ENCODE assay signal across 21 mouse cellular contexts in genomic region chr1:37341347-37341746, GRCm38 (mm10). TPM values are rescaled to one million over a fixed set of nuclear protein-coding genes. Genes with fewer than 3 reads are reported as not detected.
A peak's percentile ranks its signal among the peaks of the same experiment; 100 is the strongest.
DNase-seq lines count a peak whose midpoint lies in the region; ATAC-seq and TF ChIP-seq lines count a peak whose summit lies in the region.
"Had no signal": no experiment of that assay in that cellular context is flagged by ENCODE, and none has a peak within 500 bp of the region (broad histone marks: within the 10 kb centered on the region; RNA-seq: fewer than 3 reads in every experiment).

No protein-coding gene starts in this region.

- no peak for TF ChIP-seq POLR2A in heart, adult 2 months (IDR thresholded peaks at IDR 0.05; ENCODE audit: insufficient read depth, low read depth, low read length)
- no peak for TF ChIP-seq POLR2A in liver, adult 2 months (IDR thresholded peaks at IDR 0.05; ENCODE audit: extremely low read depth, insufficient read depth, low read length)
- no peak for TF ChIP-seq POLR2A in small intestine, adult 2 months (IDR thresholded peaks at IDR 0.05; ENCODE audit: low read depth, low read length)

- no peak overlapping the region for H3K4me3 ChIP-seq in heart, embryonic 13.5 days
- H3K4me3 ChIP-seq in heart, adult 2 months: no peak overlapping the region
- H3K4me3 ChIP-seq in liver, adult 2 months (ENCODE audit: insufficient read depth, low read depth, low read length): no peak overlapping the region
- no peak overlapping the region for H3K4me3 ChIP-seq in intestine, postnatal 0 days (ENCODE audit: low read depth, low read length)
- no peak overlapping the region for H3K4me3 ChIP-seq in small intestine, adult 2 months (ENCODE audit: low read depth, low read length)
- H3K4me3 ChIP-seq: embryonic facial prominence, embryonic 12.5 days; forebrain, embryonic 13.5 days; hindbrain, embryonic 15.5 days; layer of hippocampus, adult 2 months; limb, embryonic 12.5 days; megakaryocyte, embryonic 14.5 days had no signal

- ATAC-seq in heart, embryonic 13.5 days (ENCODE audit: extremely low read depth, insufficient number of reproducible peaks, low FRiP score, low TSS enrichment): no peak
- peak; percentile 82 for ATAC-seq in intestine, postnatal 0 days
- ATAC-seq: forebrain, embryonic 13.5 days; Patski had no signal

- TF ChIP-seq EP300 in heart, adult 2 months (IDR thresholded peaks at IDR 0.05; ENCODE audit: insufficient read depth, low read depth, low read length): no peak

- peaks cover 1% of the 10 kb centered on the region; the same call in 1 of the 2 replicates for H3K79me2 ChIP-seq in heart, adult 2 months (replicated peaks; ENCODE audit: control insufficient read depth, insufficient read depth, low read length)
- peaks cover 12% of the 10 kb centered on the region; the same call in 1 of the 2 replicates for H3K79me2 ChIP-seq in liver, adult 2 months (ENCODE audit: control insufficient read depth, insufficient read depth, low read length)

- H3K9ac ChIP-seq in heart, embryonic 13.5 days: no peak overlapping the region
- no peak overlapping the region for H3K9ac ChIP-seq in heart, adult 2 months (ENCODE audit: low read depth, low read length)
- 0 out of 2 replicates have a peak overlapping the region, but pooled peaks have one; percentile 32 for H3K9ac ChIP-seq in liver, adult 2 months (ENCODE audit: low read depth, low read length)
- no peak overlapping the region for H3K9ac ChIP-seq in intestine, postnatal 0 days (ENCODE audit: low read depth, low read length)
- H3K9ac ChIP-seq: embryonic facial prominence, embryonic 12.5 days; forebrain, embryonic 13.5 days; hindbrain, embryonic 15.5 days; limb, embryonic 12.5 days; lung, embryonic 14.5 days had no signal

- H3K27me3 ChIP-seq in heart, embryonic 13.5 days (replicated peaks): no peaks in the 10 kb centered on the region
- H3K27me3 ChIP-seq in heart, adult 2 months (ENCODE audit: control insufficient read depth, insufficient read depth, low read length): no peaks in the 10 kb centered on the region
- H3K27me3 ChIP-seq in liver, adult 2 months (ENCODE audit: control insufficient read depth, insufficient read depth, low read length): no peaks in the 10 kb centered on the region
- no peaks in the 10 kb centered on the region for H3K27me3 ChIP-seq in intestine, postnatal 0 days (replicated peaks; ENCODE audit: control insufficient read depth, insufficient read depth, low read length)
- H3K27me3 ChIP-seq in small intestine, adult 2 months (ENCODE audit: control insufficient read depth, insufficient read depth, low read length): no peaks in the 10 kb centered on the region
- H3K27me3 ChIP-seq: embryonic facial prominence, embryonic 12.5 days; forebrain, embryonic 13.5 days; hindbrain, embryonic 15.5 days; limb, embryonic 12.5 days; Patski had no signal

- H3K4me1 ChIP-seq in heart, embryonic 13.5 days: peaks cover 47% of the 10 kb centered on the region
- peaks cover 8% of the 10 kb centered on the region for H3K4me1 ChIP-seq in heart, adult 2 months (ENCODE audit: control insufficient read depth, insufficient read depth, low read length)
- peaks cover 19% of the 10 kb centered on the region for H3K4me1 ChIP-seq in liver, adult 2 months (ENCODE audit: control insufficient read depth, insufficient read depth, low read length)
- H3K4me1 ChIP-seq in intestine, postnatal 0 days (replicated peaks; ENCODE audit: control insufficient read depth, insufficient read depth, low read length): no peaks in the 10 kb centered on the region
- H3K4me1 ChIP-seq in small intestine, adult 2 months (ENCODE audit: control insufficient read depth, insufficient read depth, insufficient read length, low read length): peaks cover 17% of the 10 kb centered on the region
- H3K4me1 ChIP-seq: forebrain, embryonic 13.5 days; hindbrain, embryonic 15.5 days had no signal

- no peak overlapping the region for H3K4me2 ChIP-seq in heart, embryonic 13.5 days
- no peak overlapping the region for H3K4me2 ChIP-seq in intestine, postnatal 0 days (replicated peaks; ENCODE audit: low read depth)
- H3K4me2 ChIP-seq: embryonic facial prominence, embryonic 12.5 days; forebrain, embryonic 13.5 days; heart, embryonic 11.5 days; hindbrain, embryonic 15.5 days; limb, embryonic 12.5 days; lung, embryonic 14.5 days had no signal

- WGBS in heart, embryonic 13.5 days: 80% methylated on average over 5 of the region's 5 CpGs
- 88% methylated on average over 5 of the region's 5 CpGs for WGBS in heart, adult 2 months
- 34% methylated on average over 5 of the region's 5 CpGs for WGBS in liver, adult 2 months
- WGBS in intestine, postnatal 0 days: 66% methylated on average over 5 of the region's 5 CpGs
- 46% methylated on average over 5 of the region's 5 CpGs for WGBS in small intestine, adult 2 months

- DNase-seq in heart, adult 2 months: no peak
- DNase-seq in liver, adult 2 months (ENCODE audit: extremely low read depth, low read depth, low spot score): peak; percentile 91
- DNase-seq in liver: no peak
- DNase-seq in left cerebral cortex, postnatal 10 days (ENCODE audit: extremely low spot score in 1 of 2, low spot score in 2 of 2): no peak
- no peak for DNase-seq in spleen, adult 12 weeks (ENCODE audit: low spot score)
- DNase-seq: kidney, postnatal 14 days; lung, embryonic 14.5 days; lung, postnatal 36 days; midbrain, embryonic 14.5 days; right cerebral cortex, postnatal 25 days had no signal

- no peak for TF ChIP-seq CTCF in heart, adult 2 months (IDR thresholded peaks at IDR 0.05)
- TF ChIP-seq CTCF in liver, adult 2 months (IDR thresholded peaks at IDR 0.05; ENCODE audit: low read depth, low read length): no peak
- TF ChIP-seq CTCF in intestine, postnatal 0 days (IDR thresholded peaks at IDR 0.05; ENCODE audit: low read depth): no peak
- TF ChIP-seq CTCF in small intestine, adult 2 months (IDR thresholded peaks at IDR 0.05; ENCODE audit: extremely low read depth, insufficient read length, insufficient replicate concordance, low read depth, low read length): no peak

- peak overlapping the region; percentile 48; the same call in 1 of the 2 replicates for H3K27ac ChIP-seq in heart, embryonic 13.5 days (replicated peaks)
- H3K27ac ChIP-seq in heart, adult 2 months: no peak overlapping the region
- peak overlapping the region; percentile 92 for H3K27ac ChIP-seq in liver, adult 2 months (replicated peaks; ENCODE audit: insufficient read depth, low read depth, low read length)
- H3K27ac ChIP-seq in intestine, postnatal 0 days (ENCODE audit: low read depth, low read length): no peak overlapping the region
- peak overlapping the region; percentile 60; the same call in 1 of the 2 replicates for H3K27ac ChIP-seq in small intestine, adult 2 months (ENCODE audit: insufficient read depth, low read depth, low read length)
- H3K27ac ChIP-seq: embryonic facial prominence, embryonic 12.5 days; forebrain, embryonic 13.5 days; hindbrain, embryonic 15.5 days; layer of hippocampus, adult 2 months; limb, embryonic 12.5 days had no signal

- H3K36me3 ChIP-seq in heart, embryonic 13.5 days: no peaks in the 10 kb centered on the region
- H3K36me3 ChIP-seq in heart, adult 2 months (ENCODE audit: control insufficient read depth, insufficient read depth, low read length): no peaks in the 10 kb centered on the region
- H3K36me3 ChIP-seq in liver, adult 2 months (ENCODE audit: control insufficient read depth, insufficient read depth, low read length): no peaks in the 10 kb centered on the region
- no peaks in the 10 kb centered on the region for H3K36me3 ChIP-seq in intestine, postnatal 0 days (ENCODE audit: control insufficient read depth, insufficient read depth)
- H3K36me3 ChIP-seq in small intestine, adult 2 months (ENCODE audit: control insufficient read depth, insufficient read depth, low read length): no peaks in the 10 kb centered on the region
- H3K36me3 ChIP-seq: embryonic facial prominence, embryonic 12.5 days; hindbrain, embryonic 15.5 days; limb, embryonic 12.5 days had no signal

- no peaks in the 10 kb centered on the region for H3K9me3 ChIP-seq in heart, embryonic 13.5 days
- no peaks in the 10 kb centered on the region for H3K9me3 ChIP-seq in intestine, postnatal 0 days (ENCODE audit: control insufficient read depth)
- H3K9me3 ChIP-seq: embryonic facial prominence, embryonic 12.5 days; forebrain, embryonic 13.5 days; hindbrain, embryonic 15.5 days; limb, embryonic 12.5 days; megakaryocyte, embryonic 14.5 days had no signal

- intact Hi-C loops in heart, adult 2 months (cut with DNase I): loop anchor here (5.0 kb wide), 1 partner anchor 46 kb away; no protein-coding TSS in a partner anchor
- intact Hi-C loops in left cerebral cortex, postnatal 10 days (cut with DNase I): no loop called here

RNA-seq across cellular contexts. Expression of gene Inpp4a, which starts 41.7 kb away (rescaled TPM):
- polyA plus RNA-seq in heart, embryonic 13.5 days (2015; fragmentation: Nextera tagmentation; extraction: Ambion mirVana): 14.7 and 14.8 TPM in 2 replicates
- total RNA-seq in heart, adult 2 months (2021): 10 to 100 TPM; 18.9 to 19.2 TPM
- 10.3 and 14.3 TPM in 2 replicates for polyA plus RNA-seq in heart, adult 2 months (2012; rRNA removed)
- total RNA-seq in liver, adult 2 months (2014; rRNA removed): 12.4 and 19.2 TPM in 2 replicates
- polyA plus RNA-seq in liver, adult 2 months (2012; rRNA removed): 8.1 and 8.2 TPM in 2 replicates
- 7.8 and 9.5 TPM in 2 replicates for polyA plus RNA-seq in intestine, postnatal 0 days (2015; fragmentation: Nextera tagmentation; extraction: Ambion mirVana)
- polyA plus RNA-seq in small intestine, adult 2 months (2012; rRNA removed): 11.3 and 28.6 TPM in 2 replicates
- total RNA-seq in left cerebral cortex, postnatal 10 days (2021): 100 to 1,000 TPM; 138 TPM

Comparison
In these comparisons a context has a peak if more than half of its experiments do, and no peak if none do; other contexts are left out.
1. H3K27ac ChIP-seq: peak in heart, embryonic 13.5 days (single experiment), liver, adult 2 months (single experiment) and small intestine, adult 2 months (single experiment); none in heart, adult 2 months (single experiment) and intestine, postnatal 0 days (single experiment).